Mouse (Mus musculus) spleen, postnatal 14 days (tissue): Measurements from ENCODE around the gene Jhy.

Experiments used
- DNase-seq, 2 experiments: peaks; one replicate each; pipeline ENCODE4 v3.0.0; 2021 to 2022; ENCODE audit warnings: low spot score in 2 of 2

Gene Jhy

DNA sequence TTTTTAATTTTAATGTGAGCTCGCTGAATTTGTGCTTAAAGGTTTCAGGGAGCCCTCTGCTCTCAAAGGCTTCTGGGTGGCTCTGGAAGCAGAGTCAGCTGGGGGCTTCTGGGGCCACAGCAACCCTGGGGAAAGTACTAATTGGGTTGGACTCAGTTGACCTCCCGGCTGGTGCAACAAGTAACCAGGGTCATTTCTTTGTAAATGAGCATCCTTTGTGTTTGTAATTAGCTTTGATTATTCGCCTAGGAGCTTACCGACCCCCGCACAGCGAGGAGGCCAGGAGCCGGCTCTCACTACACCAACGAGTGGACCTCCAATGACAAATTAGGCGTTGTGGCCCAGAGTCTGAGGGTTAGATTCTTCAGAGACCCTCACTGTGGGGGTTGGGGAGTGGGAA lies 104.7 kb downstream of the Jhy start:
- no peak for DNase-seq

DNA sequence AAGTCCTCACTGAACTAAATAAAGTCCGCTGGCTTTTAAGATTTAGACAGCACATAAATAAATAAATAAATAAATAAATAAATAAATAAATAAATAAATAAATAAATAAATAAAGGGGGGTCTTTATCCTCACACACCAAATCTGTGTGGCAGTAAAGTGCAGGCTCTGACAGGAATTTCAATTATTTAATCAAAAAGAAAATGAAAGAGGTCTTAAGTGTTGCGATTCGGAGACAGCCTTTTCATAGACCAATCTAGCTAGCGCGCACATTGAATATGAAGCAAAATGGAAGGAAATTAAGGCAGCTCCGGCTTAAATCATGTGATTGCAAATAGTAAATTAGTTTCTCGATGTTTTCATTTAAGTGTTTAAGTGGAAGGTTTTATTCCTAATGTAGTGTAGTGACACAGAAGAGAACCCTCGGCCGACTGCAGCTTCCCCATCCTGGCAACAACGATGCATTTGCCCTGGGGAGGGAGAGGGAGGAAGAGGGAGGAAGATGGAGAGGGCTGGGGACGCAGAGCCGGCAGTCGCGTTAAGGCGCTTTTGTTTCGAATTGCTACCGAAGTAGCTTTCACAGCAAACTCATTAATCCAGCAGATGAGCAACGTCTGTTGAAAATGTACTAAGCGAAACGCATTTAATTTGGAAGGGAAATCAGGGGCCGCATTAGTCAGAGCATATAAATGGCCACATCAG lies 105.3 kb downstream of the Jhy start:
- no peak for DNase-seq

DNA sequence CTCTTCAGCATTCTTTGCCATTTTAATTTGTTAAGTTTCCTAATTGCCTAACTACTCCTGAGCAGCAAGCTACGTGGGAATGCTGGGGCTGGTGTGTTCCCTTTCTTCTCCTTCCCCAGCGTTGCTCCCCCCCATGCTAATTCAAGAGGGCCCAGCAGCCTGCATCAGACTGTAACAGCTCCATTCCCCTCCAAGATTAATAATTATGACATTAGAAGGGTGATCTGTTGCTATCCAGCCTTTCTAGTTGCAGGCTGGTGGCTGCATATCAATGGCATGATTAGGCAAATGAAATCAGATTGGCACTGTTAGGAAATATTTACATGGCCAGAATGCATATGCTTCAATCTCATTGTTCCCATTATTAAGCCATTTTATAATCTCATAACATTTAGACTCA lies 112.4 kb downstream of the Jhy start:
- no peak for DNase-seq
